Mouse (Mus musculus): ENCODE results near the gene Serpinb9d. TPM values are rescaled to one million over a fixed set of nuclear protein-coding genes. Genes with fewer than 3 reads are reported as not detected.
"Not testable (repeated sequence)": the region's sequence is repeated elsewhere in the genome, so short reads cannot be mapped to it uniquely, and the experiment has no call there.

Gene Serpinb9d
- not detected in 2 replicates for polyA plus RNA-seq (2014; fragmentation: Nextera tagmentation; extraction: Ambion mirVana)

- DNase-seq (ENCODE audit: low spot score) = no peak
- H3K36me3 ChIP-seq (ENCODE audit: control insufficient read depth, insufficient read depth, low read length) = no peaks in the 10 kb centered on the region
- ATAC-seq (replicated peaks; ENCODE audit: low FRiP score) = no peak
- no peak within 1 kb of the TSS for H3K27ac ChIP-seq (ENCODE audit: low read depth, low read length)
- H3K27me3 ChIP-seq (replicated peaks; ENCODE audit: control insufficient read depth, insufficient read depth, low read length) = no peaks in the 10 kb centered on the region
- no peaks in the 10 kb centered on the region for H3K4me1 ChIP-seq (replicated peaks; ENCODE audit: control insufficient read depth, insufficient read depth, low read length)
- H3K4me2 ChIP-seq = no peak within 1 kb of the TSS
- no peaks in the 10 kb centered on the region for H3K9me3 ChIP-seq (ENCODE audit: control insufficient read depth, low read length)
- H3K4me3 ChIP-seq (ENCODE audit: low read depth, low read length) = no peak within 1 kb of the TSS
- H3K9ac ChIP-seq (ENCODE audit: low read depth, low read length) = no peak within 1 kb of the TSS
- WGBS = 77% methylated on average over 5 of the region's 5 CpGs
Measured at GRCm38 (mm10) chr13:33192659-33193058, at the start of gene Serpinb9d. TSS of gene Serpinb9d (plus strand) at chr13:33192959.

GRCm38 (mm10) chr13:33159642-33160041, 33.1 kb upstream of the Serpinb9d start, which contains the start of gene Serpinb9c:
TSS of gene Serpinb9c (minus strand) at chr13:33159742.
- Histone ChIP-seq H3K4me1 (replicated peaks; ENCODE audit: control insufficient read depth, insufficient read depth, low read length) (no peaks in the 10 kb centered on the region), H3K27me3 (replicated peaks; ENCODE audit: control insufficient read depth, insufficient read depth, low read length) (no peaks in the 10 kb centered on the region), H3K36me3 (ENCODE audit: control insufficient read depth, insufficient read depth, low read length) (no peaks in the 10 kb centered on the region), H3K4me3 (ENCODE audit: low read depth, low read length) (no peak within 1 kb of the TSS), H3K9ac (ENCODE audit: low read depth, low read length) (no peak within 1 kb of the TSS), H3K9me3 (ENCODE audit: control insufficient read depth, low read length) (no peaks in the 10 kb centered on the region), H3K27ac (ENCODE audit: low read depth, low read length) (no peak within 1 kb of the TSS), H3K4me2 (no peak within 1 kb of the TSS)
- WGBS = 76% methylated on average over 4 of the region's 4 CpGs
- DNase-seq (ENCODE audit: low spot score) = no peak
- no peak for ATAC-seq (replicated peaks; ENCODE audit: low FRiP score)

GRCm38 (mm10) chr13:33190486-33190885, 2.3 kb upstream of the Serpinb9d start:
- ATAC-seq (replicated peaks; ENCODE audit: low FRiP score); DNase-seq (ENCODE audit: low spot score); H3K4me2 ChIP-seq; H3K36me3 ChIP-seq (ENCODE audit: control insufficient read depth, insufficient read depth, low read length); H3K9ac ChIP-seq (ENCODE audit: low read depth, low read length); H3K4me1 ChIP-seq (replicated peaks; ENCODE audit: control insufficient read depth, insufficient read depth, low read length); H3K27ac ChIP-seq (ENCODE audit: low read depth, low read length); H3K9me3 ChIP-seq (ENCODE audit: control insufficient read depth, low read length); H3K27me3 ChIP-seq (replicated peaks; ENCODE audit: control insufficient read depth, insufficient read depth, low read length); H3K4me3 ChIP-seq (ENCODE audit: low read depth, low read length): not testable (repeated sequence)
- 73% methylated on average over 1 of the region's 1 CpGs for WGBS

- H3K27me3 ChIP-seq (replicated peaks; ENCODE audit: control insufficient read depth, insufficient read depth, low read length) = no peaks in the 10 kb centered on the region
- H3K36me3 ChIP-seq (ENCODE audit: control insufficient read depth, insufficient read depth, low read length) = no peaks in the 10 kb centered on the region
- DNase-seq (ENCODE audit: low spot score) (no peak), ATAC-seq (replicated peaks; ENCODE audit: low FRiP score) (no peak)
- no peak overlapping the region for H3K9ac ChIP-seq (ENCODE audit: low read depth, low read length)
- H3K4me2 ChIP-seq = no peak overlapping the region
- no peak overlapping the region for H3K4me3 ChIP-seq (ENCODE audit: low read depth, low read length)
- H3K4me1 ChIP-seq (replicated peaks; ENCODE audit: control insufficient read depth, insufficient read depth, low read length) = no peaks in the 10 kb centered on the region
- no peaks in the 10 kb centered on the region for H3K9me3 ChIP-seq (ENCODE audit: control insufficient read depth, low read length)
- H3K27ac ChIP-seq (ENCODE audit: low read depth, low read length) = no peak overlapping the region
- 52% methylated on average over 2 of the region's 2 CpGs for WGBS
Measured at GRCm38 (mm10) chr13:33199740-33200139, 7.0 kb downstream of the Serpinb9d start.

GRCm38 (mm10) chr13:33249312-33249711, 56.6 kb downstream of the Serpinb9d start, which contains the start of gene Serpinb9e:
TSS of gene Serpinb9e (plus strand) at chr13:33249612.
- ATAC-seq (replicated peaks; ENCODE audit: low FRiP score); H3K9me3 ChIP-seq (ENCODE audit: control insufficient read depth, low read length); H3K27ac ChIP-seq (ENCODE audit: low read depth, low read length); H3K4me1 ChIP-seq (replicated peaks; ENCODE audit: control insufficient read depth, insufficient read depth, low read length); H3K9ac ChIP-seq (ENCODE audit: low read depth, low read length); H3K4me2 ChIP-seq; H3K27me3 ChIP-seq (replicated peaks; ENCODE audit: control insufficient read depth, insufficient read depth, low read length); DNase-seq (ENCODE audit: low spot score); H3K4me3 ChIP-seq (ENCODE audit: low read depth, low read length); H3K36me3 ChIP-seq (ENCODE audit: control insufficient read depth, insufficient read depth, low read length): not testable (repeated sequence)
- WGBS = 78% methylated on average over 2 of the region's 2 CpGs

Other genes with a start within 250 kb of the Serpinb9d start
- gene Serpinb6b, start 227.8 kb upstream of the Serpinb9d start, polyA plus RNA-seq (2014; fragmentation: Nextera tagmentation; extraction: Ambion mirVana) = 3.8 and 6.4 TPM in 2 replicates
- gene Serpinb9, start 189.7 kb upstream of the Serpinb9d start, polyA plus RNA-seq (2014; fragmentation: Nextera tagmentation; extraction: Ambion mirVana) = 3.2 and 3.4 TPM in 2 replicates
- not detected in 2 replicates for gene Serpinb9b, start 165.5 kb upstream of the Serpinb9d start, polyA plus RNA-seq (2014; fragmentation: Nextera tagmentation; extraction: Ambion mirVana)
- gene Serpinb1b, start 114.4 kb upstream of the Serpinb9d start, polyA plus RNA-seq (2014; fragmentation: Nextera tagmentation; extraction: Ambion mirVana) = not detected in 2 replicates
- gene Serpinb9c, start 33.2 kb upstream of the Serpinb9d start, polyA plus RNA-seq (2014; fragmentation: Nextera tagmentation; extraction: Ambion mirVana) = not detected in 2 replicates
- not detected in 2 replicates for gene Serpinb9e, start 56.7 kb downstream of the Serpinb9d start, polyA plus RNA-seq (2014; fragmentation: Nextera tagmentation; extraction: Ambion mirVana)
- gene Serpinb9f, start 131.1 kb downstream of the Serpinb9d start, polyA plus RNA-seq (2014; fragmentation: Nextera tagmentation; extraction: Ambion mirVana) = not detected in 2 replicates
- not detected in 2 replicates for gene Gm11397, start 202.8 kb downstream of the Serpinb9d start, polyA plus RNA-seq (2014; fragmentation: Nextera tagmentation; extraction: Ambion mirVana)

Measured in liver, embryonic 11.5 days (tissue).